Mouse (Mus musculus) intestine, postnatal 0 days (tissue): ENCODE measurements at regions not wholly inside any gene's neighbourhood (a gene's known extent, or its start where the extent isn't known, plus 50 kb on each side); places are given as distances from the start of the nearest gene placed in this dataset.

Experiments
- ATAC-seq: fragments of 200-750 bp; cut with Nextera tagmentation; 2 replicates; pipeline ENCODE4 v1.8.0; 2017; ENCODE audit warnings: mild to moderate bottlenecking, moderate TSS enrichment, moderate library complexity
- H3K27ac ChIP-seq: fragments of 300-500 bp; sonication (generic); 2 replicates; pipeline ENCODE4 v1.5.1; 2014; ENCODE audit warnings: mild to moderate bottlenecking, low read depth, low read length, moderate library complexity
- H3K27me3 ChIP-seq: fragments of 300-500 bp; sonication (generic); replicated peaks from 2 replicates; pipeline ENCODE4 v1.6.1; 2014; ENCODE audit warnings: low read length, mixed read lengths; ENCODE audit not compliant: control insufficient read depth, insufficient read depth
- H3K36me3 ChIP-seq: fragments of 300-500 bp; sonication (generic); 2 replicates; pipeline ENCODE4 v1.6.1; 2014; ENCODE audit warnings: mild to moderate bottlenecking, moderate library complexity; ENCODE audit not compliant: control insufficient read depth, insufficient read depth
- H3K4me1 ChIP-seq: fragments of 300-500 bp; sonication (generic); replicated peaks from 2 replicates; pipeline ENCODE4 v1.6.1; 2014; ENCODE audit warnings: antibody characterized with exemption, low read length, mixed read lengths; ENCODE audit not compliant: control insufficient read depth, insufficient read depth
- H3K4me2 ChIP-seq: fragments of 300-500 bp; sonication (generic); replicated peaks from 2 replicates; pipeline ENCODE4 v1.6.1; 2014; ENCODE audit warnings: low read depth, mild to moderate bottlenecking, moderate library complexity
- H3K4me3 ChIP-seq: fragments of 300-500 bp; sonication (generic); 2 replicates; pipeline ENCODE4 v1.5.1; 2014; ENCODE audit warnings: low read depth, low read length
- H3K9ac ChIP-seq: fragments of 300-500 bp; sonication (generic); 2 replicates; pipeline ENCODE4 v1.6.1; 2014; ENCODE audit warnings: mild to moderate bottlenecking, low read depth, low read length
- H3K9me3 ChIP-seq: fragments of 300-500 bp; sonication (generic); 2 replicates; pipeline ENCODE4 v1.6.1; 2016; ENCODE audit warnings: mixed run types; ENCODE audit not compliant: control insufficient read depth
- CTCF ChIP-seq: sonication (generic); IDR thresholded peaks from 2 replicates; pipeline ENCODE4 v1.5.1; 2016; ENCODE audit warnings: low read depth, mild to moderate bottlenecking, control low read depth, antibody characterized with exemption, moderate library complexity
- WGBS: fragments of 180-500 bp; shearing (Covaris S2); extraction: QIAGEN DNeasy Blood & Tissue Kit; methylation state at CpG from one replicate; pipeline ENCODE4 v1.1.7; 2014; 5-methylcytosine and 5-hydroxymethylcytosine counted together

- no peaks in the 10 kb centered on the region for H3K36me3 ChIP-seq
- no peaks in the 10 kb centered on the region for H3K4me1 ChIP-seq
- H3K4me3 ChIP-seq = no peak overlapping the region
- WGBS = 76% methylated on average over 7 of the region's 7 CpGs
- H3K4me2 ChIP-seq = no peak overlapping the region
- no peak for TF ChIP-seq CTCF
- H3K9ac ChIP-seq = no peak overlapping the region
- H3K27ac ChIP-seq = no peak overlapping the region
- H3K27me3 ChIP-seq = no peaks in the 10 kb centered on the region
- no peak for ATAC-seq
- no peaks in the 10 kb centered on the region for H3K9me3 ChIP-seq
Observed at GRCm38 (mm10) chr2:56227476-56227875, 791.7 kb downstream of the Kcnj3 start.

DNA sequence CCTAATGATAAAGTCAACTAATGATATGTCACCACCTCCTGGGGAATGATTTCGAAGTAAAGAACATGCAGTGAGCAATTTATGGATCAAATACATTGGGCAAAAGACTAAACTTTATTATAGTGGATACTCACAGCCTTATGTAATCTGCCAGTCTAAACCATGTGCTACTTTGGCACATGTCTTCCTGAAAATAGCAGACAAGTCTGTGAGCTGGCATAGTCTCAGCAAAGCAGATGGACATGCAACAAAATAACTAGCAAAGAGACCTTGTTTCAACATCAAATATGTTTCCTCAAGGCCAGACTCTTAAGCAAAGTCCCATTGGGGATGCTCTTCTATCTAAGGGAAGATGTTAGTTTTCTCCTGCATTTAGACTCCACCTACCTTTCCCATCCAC is 797.3 kb downstream of the Kcnj3 start:
- TF ChIP-seq CTCF = no peak
- no peak for ATAC-seq
- Histone ChIP-seq H3K4me2 (no peak overlapping the region), H3K27ac (no peak overlapping the region), H3K36me3 (no peaks in the 10 kb centered on the region), H3K4me3 (no peak overlapping the region), H3K9ac (no peak overlapping the region), H3K9me3 (no peaks in the 10 kb centered on the region), H3K4me1 (no peaks in the 10 kb centered on the region), H3K27me3 (no peaks in the 10 kb centered on the region)
- 73% methylated on average over 1 of the region's 1 CpGs for WGBS

GRCm38 (mm10) chr2:56257044-56257954 is 821.5 kb downstream of the Kcnj3 start:
- no peaks in the 10 kb centered on the region for H3K36me3 ChIP-seq
- no peak overlapping the region for H3K4me3 ChIP-seq
- no peaks in the 10 kb centered on the region for H3K27me3 ChIP-seq
- no peak for TF ChIP-seq CTCF
- 72% methylated on average over 10 of the region's 10 CpGs for WGBS
- no peak overlapping the region for H3K4me2 ChIP-seq
- H3K4me1 ChIP-seq = no peaks in the 10 kb centered on the region
- no peak overlapping the region for H3K9ac ChIP-seq
- no peak for ATAC-seq
- no peaks in the 10 kb centered on the region for H3K9me3 ChIP-seq
- H3K27ac ChIP-seq = no peak overlapping the region

- Histone ChIP-seq H3K36me3 (no peaks in the 10 kb centered on the region), H3K27me3 (no peaks in the 10 kb centered on the region), H3K27ac (no peak overlapping the region), H3K4me1 (no peaks in the 10 kb centered on the region), H3K4me2 (no peak overlapping the region), H3K9me3 (no peaks in the 10 kb centered on the region), H3K4me3 (no peak overlapping the region), H3K9ac (no peak overlapping the region)
- WGBS = 82% methylated on average over 2 of the region's 2 CpGs
- TF ChIP-seq CTCF = no peak
- no peak for ATAC-seq
Observed at GRCm38 (mm10) chr2:56304920-56305319, 818.9 kb downstream of the Nr4a2 start.

- no peak overlapping the region for H3K27ac ChIP-seq
- no peak overlapping the region for H3K9ac ChIP-seq
- no peaks in the 10 kb centered on the region for H3K4me1 ChIP-seq
- no peak overlapping the region for H3K4me2 ChIP-seq
- no peaks in the 10 kb centered on the region for H3K36me3 ChIP-seq
- no peaks in the 10 kb centered on the region for H3K9me3 ChIP-seq
- no peak overlapping the region for H3K4me3 ChIP-seq
- no peak for ATAC-seq
- 80% methylated on average over 7 of the region's 7 CpGs for whole genome bisulfite sequencing
- H3K27me3 ChIP-seq = no peaks in the 10 kb centered on the region
- no peak for TF ChIP-seq CTCF
Observed at GRCm38 (mm10) chr2:56321692-56322091, 802.1 kb downstream of the Nr4a2 start.

GRCm38 (mm10) chr2:56322508-56322907 is 801.3 kb downstream of the Nr4a2 start:
- TF ChIP-seq CTCF = no peak
- H3K4me1 ChIP-seq = no peaks in the 10 kb centered on the region
- H3K27me3 ChIP-seq = no peaks in the 10 kb centered on the region
- H3K36me3 ChIP-seq = no peaks in the 10 kb centered on the region
- H3K4me2 ChIP-seq = no peak overlapping the region
- no peak for ATAC-seq
- H3K4me3 ChIP-seq = no peak overlapping the region
- no peak overlapping the region for H3K27ac ChIP-seq
- H3K9ac ChIP-seq = no peak overlapping the region
- H3K9me3 ChIP-seq = no peaks in the 10 kb centered on the region
- 90% methylated on average over 5 of the region's 5 CpGs for WGBS
